Mouse (Mus musculus) MEL (cell line): ENCODE data around the gene Nup54. TPM values are rescaled to one million over a fixed set of nuclear protein-coding genes. Genes with fewer than 3 reads are reported as not detected.

Source experiments
- DNase-seq: peaks from one replicate; pipeline ENCODE4 v3.0.0; 2011; ENCODE audit warnings: low read depth, low spot score
- H3K27ac ChIP-seq: 2 replicates; pipeline ENCODE4 v1.5.1; 2012; ENCODE audit warnings: low read depth, mild to moderate bottlenecking, control low read depth, low read length, moderate library complexity; ENCODE audit not compliant: control insufficient read depth
- H3K27me3 ChIP-seq, 2 experiments: fragments of 150-350 bp in 1 of 2; sonication (generic) in 1 of 2; 2 replicates each; pipeline ENCODE4 v1.6.1; 2012; ENCODE audit warnings: low read length in 2 of 2, mild to moderate bottlenecking in 2 of 2, improper control_type of control experiment in 1 of 2, moderate library complexity in 1 of 2; ENCODE audit not compliant: insufficient read depth in 2 of 2, control insufficient read depth in 1 of 2
- H3K36me3 ChIP-seq, 2 experiments: 2 replicates each; pipeline ENCODE4 v1.6.1; 2012 to 2014; ENCODE audit warnings: low read length in 2 of 2, improper control_type of control experiment in 1 of 2, inconsistent platforms in 1 of 2, mild to moderate bottlenecking in 1 of 2; ENCODE audit not compliant: insufficient read depth in 2 of 2, control insufficient read depth in 1 of 2
- H3K4me1 ChIP-seq, 2 experiments: fragments of 150-350 bp in 1 of 2; sonication (generic) in 1 of 2; 2 replicates each; pipeline ENCODE4 v1.6.1; 2012; ENCODE audit warnings: low read length in 2 of 2, improper control_type of control experiment in 1 of 2, mild to moderate bottlenecking in 1 of 2; ENCODE audit not compliant: insufficient read depth in 2 of 2, control insufficient read depth in 1 of 2
- H3K4me3 ChIP-seq, 2 experiments: fragments of 150-350 bp in 1 of 2; sonication (generic) in 1 of 2; 2 replicates each; pipeline ENCODE4 v1.5.1; 2012; ENCODE audit warnings: low read depth in 2 of 2, low read length in 2 of 2, mild to moderate bottlenecking in 2 of 2, moderate library complexity in 2 of 2, control low read depth in 1 of 2, improper control_type of control experiment in 1 of 2; ENCODE audit not compliant: control insufficient read depth in 1 of 2, insufficient read depth in 1 of 2
- H3K79me2 ChIP-seq: 2 replicates; pipeline ENCODE4 v1.6.1; 2012; ENCODE audit warnings: mild to moderate bottlenecking, low read length, moderate library complexity; ENCODE audit not compliant: control insufficient read depth, poor library complexity, insufficient read depth
- H3K9ac ChIP-seq: 2 replicates; pipeline ENCODE4 v1.6.1; 2012; ENCODE audit warnings: low read depth, mild to moderate bottlenecking, control low read depth, low read length, moderate library complexity; ENCODE audit not compliant: control insufficient read depth, poor library complexity, severe bottlenecking
- H3K9me3 ChIP-seq: fragments of 150-350 bp; sonication (generic); replicated peaks from 2 replicates; pipeline ENCODE4 v1.6.1; 2012; ENCODE audit warnings: mild to moderate bottlenecking, low read length, improper control_type of control experiment, moderate library complexity; ENCODE audit not compliant: insufficient read depth
- CHD2 ChIP-seq: IDR thresholded peaks from 2 replicates; pipeline ENCODE4 v1.6.1; 2011; ENCODE audit warnings: low read length, improper control_type of control experiment
- EP300 ChIP-seq, 2 experiments: IDR thresholded peaks; 2 replicates each; pipeline ENCODE4 v1.6.1; 2011; ENCODE audit warnings: improper control_type of control experiment in 2 of 2, low read length in 2 of 2, low read depth in 1 of 2, mild to moderate bottlenecking in 1 of 2
- ETS1 ChIP-seq: IDR thresholded peaks from 2 replicates; pipeline ENCODE4 v1.6.1; 2012; ENCODE audit warnings: low read depth, mild to moderate bottlenecking, inconsistent platforms, low read length, improper control_type of control experiment, moderate library complexity
- GATA1 ChIP-seq: IDR thresholded peaks from 2 replicates; pipeline ENCODE4 v1.6.1; 2011; ENCODE audit warnings: low read depth, low read length, improper control_type of control experiment
- KAT2A ChIP-seq: conservative IDR thresholded peaks from 2 replicates; pipeline ENCODE4 v1.6.1; 2012; ENCODE audit warnings: low read depth, low read length, improper control_type of control experiment, inconsistent platforms
- MXI1 ChIP-seq: IDR thresholded peaks from 2 replicates; pipeline ENCODE4 v1.6.1; 2011; ENCODE audit warnings: mild to moderate bottlenecking, low read depth, low read length, improper control_type of control experiment
- RCOR1 ChIP-seq: IDR thresholded peaks from 2 replicates; pipeline ENCODE4 v1.6.1; 2012; ENCODE audit warnings: low read depth, mild to moderate bottlenecking, inconsistent platforms, low read length, improper control_type of control experiment
- TAL1 ChIP-seq: IDR thresholded peaks from 2 replicates; pipeline ENCODE4 v1.6.1; 2012; ENCODE audit warnings: mild to moderate bottlenecking, inconsistent platforms, low read length, moderate library complexity, mixed read lengths
- TCF12 ChIP-seq: IDR thresholded peaks from 2 replicates; pipeline ENCODE4 v1.6.1; 2014; ENCODE audit warnings: low read depth, mild to moderate bottlenecking, inconsistent platforms, low read length, improper control_type of control experiment, moderate library complexity
- UBTF ChIP-seq: IDR thresholded peaks from 2 replicates; pipeline ENCODE4 v1.6.1; 2012; ENCODE audit warnings: low read depth, mild to moderate bottlenecking, inconsistent platforms, low read length, improper control_type of control experiment, moderate library complexity, borderline replicate concordance; ENCODE audit not compliant: insufficient read depth
- USF1 ChIP-seq: IDR thresholded peaks from 2 replicates; pipeline ENCODE4 v1.6.1; 2014; ENCODE audit warnings: low read depth, mild to moderate bottlenecking, inconsistent platforms, low read length, improper control_type of control experiment, moderate library complexity
- polyA plus RNA-seq, 2 experiments: library from polyadenylated mRNA; stranded (reverse) in 1 of 2; unstranded in 1 of 2; fragments of >175 nt in 1 of 2; fragments of >200 nt in 1 of 2; gene quantifications; 2 replicates each; pipeline versions ENCODE4 v1.2.1 to v1.2.4; 2012; ENCODE audit warnings: low replicate concordance in 2 of 2, low read depth in 1 of 2; ENCODE audit not compliant: insufficient read length in 2 of 2, insufficient read depth in 1 of 2, missing spikeins in 1 of 2
- total RNA-seq: library from RNA; depleted of rRNA; stranded (reverse); fragments of 300-350 nt; gene quantifications from 2 replicates; pipeline ENCODE4 v1.2.3, GENCODE M21; 2012

The Nup54 gene
- total and polyA plus RNA-seq, 3 experiments: 67.5 to 106 TPM; not detected in 1

GRCm38 (mm10) chr5:92469201-92470130, 34.4 kb upstream of the Nup54 start:
- H3K9ac ChIP-seq: no peak overlapping the region
- peaks cover 17 to 18% of the 10 kb centered on the region in 2 experiments for H3K4me1 ChIP-seq
- H3K36me3 ChIP-seq: peaks cover 0 to 10% of the 10 kb centered on the region in 2 experiments; a peak in 3 of 4 replicates
- no peak overlapping the region for H3K27ac ChIP-seq
- H3K27me3 ChIP-seq: no peaks in the 10 kb centered on the region
- H3K79me2 ChIP-seq: no peaks in the 10 kb centered on the region
- TF ChIP-seq KAT2A (no peak), TCF12 (peak; percentile 58; the same call in 1 of the 2 replicates), RCOR1 (0 out of 2 replicates have a peak, but pooled peaks have one; percentile 13), ETS1 (peak; percentile 73), MXI1 (no peak), USF1 (peak; percentile 53; the same call in 1 of the 2 replicates), GATA1 (peak; percentile 60), EP300 (IDR thresholded peaks at IDR 0.05; ENCODE audit: low read depth in 1 of 2, low read length in 2 of 2) (peak; percentile 26 to 55; a peak in 2 of 4 replicates), TAL1 (peak; percentile 14; the same call in 1 of the 2 replicates)
- peak; percentile 71 for DNase-seq
- no peak overlapping the region for H3K4me3 ChIP-seq
- no peaks in the 10 kb centered on the region for H3K9me3 ChIP-seq

GRCm38 (mm10) chr5:92468234-92468633, 33.2 kb upstream of the Nup54 start:
- Histone ChIP-seq H3K27ac (no peak overlapping the region), H3K9me3 (no peaks in the 10 kb centered on the region), H3K4me3 (no peak overlapping the region), H3K36me3 (peaks cover 0 to 10% of the 10 kb centered on the region in 2 experiments; a peak in 3 of 4 replicates), H3K27me3 (no peaks in the 10 kb centered on the region), H3K4me1 (peaks cover 17 to 18% of the 10 kb centered on the region in 2 experiments), H3K9ac (no peak overlapping the region), H3K79me2 (no peaks in the 10 kb centered on the region)
- TF ChIP-seq MXI1 (peak; percentile 25; the same call in 1 of the 2 replicates), UBTF (no peak), CHD2 (no peak), USF1 (peak; percentile 53; the same call in 1 of the 2 replicates), ETS1 (0 out of 2 replicates have a peak, but pooled peaks have one; percentile 13), TAL1 (no peak)
- DNase-seq: peak; percentile 47
